Mouse (Mus musculus) heart, postnatal 0 days (tissue): ENCODE results near the gene A630023A22Rik.

Experiments
- CTCF ChIP-seq: IDR thresholded peaks from 2 replicates; pipeline ENCODE4 v1.5.1; 2016; ENCODE audit warnings: antibody characterized with exemption, control low read depth, low read depth
- EP300 ChIP-seq: IDR thresholded peaks from 2 replicates; pipeline ENCODE4 v1.6.1; 2016; ENCODE audit warnings: antibody characterized with exemption, low read depth

DNA sequence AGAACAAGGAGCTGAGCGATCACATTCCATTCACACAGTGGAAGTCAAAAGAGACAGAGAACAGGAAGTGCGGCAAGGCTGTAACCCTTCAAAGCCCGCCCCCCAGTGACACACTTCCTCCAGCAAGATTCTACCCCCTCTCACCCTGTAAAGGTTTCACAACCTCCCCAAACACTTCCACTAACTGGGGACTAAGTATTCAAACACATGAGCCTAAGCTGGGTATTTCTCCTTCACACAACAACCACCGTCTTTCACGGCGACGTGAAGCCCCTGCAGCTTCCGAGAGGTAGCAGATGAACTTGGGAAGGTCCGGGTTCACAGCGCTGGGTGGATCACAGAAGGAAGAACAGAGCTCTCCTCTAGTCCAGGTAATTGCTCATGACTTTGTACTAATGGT lies 40.4 kb upstream of the A630023A22Rik start:
- TF ChIP-seq CTCF (no peak), EP300 (no peak)
